12 mouse cellular contexts compared by ENCODE assay signal in genomic region chr10:99687011-99687410, GRCm38 (mm10).
DNase-seq lines count a peak whose midpoint lies in the region; ATAC-seq and TF ChIP-seq lines count a peak whose summit lies in the region.
"Had no signal": no experiment of that assay in that cellular context is flagged by ENCODE, and none has a peak within 500 bp of the region (broad histone marks: within the 10 kb centered on the region; RNA-seq: fewer than 3 reads in every experiment).

No protein-coding gene starts in this region.

- H3K4me2 ChIP-seq in kidney, postnatal 0 days (ENCODE audit: low read length): no peak overlapping the region

- peak; percentile 71; the same call in 1 of the 2 replicates for TF ChIP-seq EP300 in heart, adult 2 months (IDR thresholded peaks at IDR 0.05; ENCODE audit: insufficient read depth, low read depth, low read length)

- no peak overlapping the region for H3K9ac ChIP-seq in heart, adult 2 months (ENCODE audit: low read depth, low read length)
- H3K9ac ChIP-seq in kidney, postnatal 0 days (ENCODE audit: low read depth, low read length): no peak overlapping the region
- H3K9ac ChIP-seq: forebrain, postnatal 0 days; liver, embryonic 14.5 days had no signal

- H3K4me3 ChIP-seq in heart, adult 2 months: no peak overlapping the region
- H3K4me3 ChIP-seq in heart, embryonic 10.5 days: no peak overlapping the region
- no peak overlapping the region for H3K4me3 ChIP-seq in kidney, postnatal 0 days (replicated peaks; ENCODE audit: low read depth, low read length)
- H3K4me3 ChIP-seq: hindbrain, embryonic 10.5 days had no signal

- no peak for TF ChIP-seq POLR2A in heart, adult 2 months (IDR thresholded peaks at IDR 0.05; ENCODE audit: insufficient read depth, low read depth, low read length)

- peak; percentile 24 for TF ChIP-seq CTCF in heart, adult 2 months (IDR thresholded peaks at IDR 0.05)
- no peak for TF ChIP-seq CTCF in kidney, postnatal 0 days (IDR thresholded peaks at IDR 0.05; ENCODE audit: low read depth)

- peaks cover 15% of the 10 kb centered on the region for H3K36me3 ChIP-seq in heart, adult 2 months (ENCODE audit: control insufficient read depth, insufficient read depth, low read length)
- H3K36me3 ChIP-seq in heart, embryonic 10.5 days: no peaks in the 10 kb centered on the region
- H3K36me3 ChIP-seq in kidney, postnatal 0 days (ENCODE audit: insufficient read depth, low read length): no peaks in the 10 kb centered on the region
- H3K36me3 ChIP-seq: hindbrain, embryonic 10.5 days had no signal

- ATAC-seq in kidney, postnatal 0 days (replicated peaks; ENCODE audit: low FRiP score, low read depth): no peak
- ATAC-seq: forebrain, postnatal 0 days had no signal

- peak; percentile 27 to 58 for DNase-seq in heart, adult 2 months
- DNase-seq in heart, embryonic 10.5 days (ENCODE audit: low spot score): no peak
- DNase-seq in adipocyte (ENCODE audit: low spot score): peak; percentile 18
- DNase-seq in gonadal fat pad, adult 2 months (ENCODE audit: low read depth): peak; percentile 26
- DNase-seq in kidney, postnatal 0 days (ENCODE audit: low spot score): peak; percentile 48
- DNase-seq in testis, postnatal 14 days (ENCODE audit: low spot score): no peak
- DNase-seq in cerebellum, adult 11 months: no peak
- DNase-seq: cerebellum, postnatal 36 days; forebrain, postnatal 0 days; thymus, postnatal 36 days had no signal

- intact Hi-C loops in heart, adult 2 months (cut with DNase I): loop anchor here (2.0 to 10.0 kb wide), 4 partner anchors 58 to 475 kb away; partner anchors contain the start of gene Kitl

- H3K9me3 ChIP-seq in heart, embryonic 10.5 days: no peaks in the 10 kb centered on the region
- no peaks in the 10 kb centered on the region for H3K9me3 ChIP-seq in kidney, postnatal 0 days (replicated peaks; ENCODE audit: low read length)
- H3K9me3 ChIP-seq: hindbrain, embryonic 10.5 days had no signal

- H3K79me2 ChIP-seq in heart, adult 2 months (replicated peaks; ENCODE audit: control insufficient read depth, insufficient read depth, low read length): no peaks in the 10 kb centered on the region

- peak overlapping the region; percentile 72 for H3K27ac ChIP-seq in heart, adult 2 months
- no peak overlapping the region for H3K27ac ChIP-seq in heart, embryonic 10.5 days
- no peak overlapping the region for H3K27ac ChIP-seq in kidney, postnatal 0 days
- H3K27ac ChIP-seq: hindbrain, embryonic 10.5 days; liver, embryonic 14.5 days had no signal

- H3K4me1 ChIP-seq in heart, adult 2 months (ENCODE audit: control insufficient read depth, insufficient read depth, low read length): peaks cover 9% of the 10 kb centered on the region
- no peaks in the 10 kb centered on the region for H3K4me1 ChIP-seq in heart, embryonic 10.5 days
- H3K4me1 ChIP-seq in kidney, postnatal 0 days (replicated peaks; ENCODE audit: insufficient read depth, low read length): no peaks in the 10 kb centered on the region

- 10% methylated on average over 4 of the region's 4 CpGs for WGBS in heart, adult 2 months
- WGBS in heart, embryonic 10.5 days: 50% methylated on average over 4 of the region's 4 CpGs
- 47% methylated on average over 4 of the region's 4 CpGs for WGBS in kidney, postnatal 0 days

- H3K27me3 ChIP-seq in heart, adult 2 months (ENCODE audit: control insufficient read depth, insufficient read depth, low read length): no peaks in the 10 kb centered on the region
- H3K27me3 ChIP-seq in heart, embryonic 10.5 days (ENCODE audit: insufficient read depth, poor library complexity, severe bottlenecking): no peaks in the 10 kb centered on the region
- no peaks in the 10 kb centered on the region for H3K27me3 ChIP-seq in kidney, postnatal 0 days (ENCODE audit: insufficient read depth, low read length)

Comparison
In these comparisons a context has a peak if more than half of its experiments do, and no peak if none do; other contexts are left out.
1. DNase-seq: peak in heart, adult 2 months (2 of 2), adipocyte (single experiment), gonadal fat pad, adult 2 months (single experiment) and kidney, postnatal 0 days (single experiment); none in heart, embryonic 10.5 days (single experiment), testis, postnatal 14 days (single experiment) and cerebellum, adult 11 months (single experiment).